Mouse (Mus musculus) forebrain, postnatal 0 days (tissue): ENCODE results near the gene Fbxl20. TPM values are rescaled to one million over a fixed set of nuclear protein-coding genes. Genes with fewer than 3 reads are reported as not detected.

ENCODE experiments used
- ATAC-seq: fragments of 200-750 bp; cut with Nextera tagmentation; 2 replicates; pipeline ENCODE4 v1.8.0; 2017; ENCODE audit warnings: mild to moderate bottlenecking, moderate library complexity
- DNase-seq: peaks from one replicate; pipeline ENCODE4 v3.0.0-alpha.2; 2015
- H3K27ac ChIP-seq: fragments of 300-500 bp; sonication (generic); 2 replicates; pipeline ENCODE4 v1.5.1; 2014; ENCODE audit warnings: low read depth, mild to moderate bottlenecking, antibody characterized with exemption, low read length, moderate library complexity, mixed read lengths
- H3K27me3 ChIP-seq: fragments of 300-500 bp; sonication (generic); 2 replicates; pipeline ENCODE4 v1.6.1; 2014; ENCODE audit warnings: mild to moderate bottlenecking, low read length, mixed read lengths; ENCODE audit not compliant: insufficient read depth
- H3K36me3 ChIP-seq: fragments of 300-500 bp; sonication (generic); 2 replicates; pipeline ENCODE4 v1.6.1; 2014; ENCODE audit warnings: mild to moderate bottlenecking, moderate library complexity; ENCODE audit not compliant: insufficient read depth
- H3K4me1 ChIP-seq: fragments of 300-500 bp; sonication (generic); 2 replicates; pipeline ENCODE4 v1.6.1; 2014; ENCODE audit warnings: antibody characterized with exemption; ENCODE audit not compliant: insufficient read depth
- H3K4me2 ChIP-seq: fragments of 300-500 bp; sonication (generic); 2 replicates; pipeline ENCODE4 v1.6.1; 2014; ENCODE audit warnings: low read depth, mild to moderate bottlenecking, moderate library complexity
- H3K4me3 ChIP-seq: fragments of 300-500 bp; sonication (generic); 2 replicates; pipeline ENCODE4 v1.5.1; 2014; ENCODE audit warnings: low read depth, low read length, mixed read lengths
- H3K9ac ChIP-seq: fragments of 300-500 bp; sonication (generic); 2 replicates; pipeline ENCODE4 v1.6.1; 2014; ENCODE audit warnings: mild to moderate bottlenecking
- H3K9me3 ChIP-seq: fragments of 300-500 bp; sonication (generic); 2 replicates; pipeline ENCODE4 v1.6.1; 2016; ENCODE audit warnings: low read length
- CTCF ChIP-seq: sonication (generic); IDR thresholded peaks from 2 replicates; pipeline ENCODE4 v1.5.1; 2016; ENCODE audit warnings: antibody characterized with exemption, control low read depth, low read depth
- WGBS: fragments of 180-500 bp; shearing (Covaris S2); extraction: QIAGEN DNeasy Blood & Tissue Kit; methylation state at CpG from one replicate; pipeline ENCODE4 v1.1.7; 2014; 5-methylcytosine and 5-hydroxymethylcytosine counted together
- polyA plus RNA-seq: library from polyadenylated mRNA; unstranded; fragments of >200 nt; fragmentation: Nextera tagmentation; extraction: Ambion mirVana; gene quantifications from 2 replicates; pipeline ENCODE4 v1.2.1, GENCODE M21; 2015
- total RNA-seq: library from RNA; depleted of rRNA; stranded (reverse); fragments of >200 nt; gene quantifications from 2 replicates; pipeline ENCODE4 v1.2.3, GENCODE M21; 2014

The Fbxl20 gene
- total and polyA plus RNA-seq, 2 experiments from 2014 or later = 12.5 to 22.9 TPM

GRCm38 (mm10) chr11:98073442-98073841, 76.8 kb downstream of the Fbxl20 start:
- H3K9ac ChIP-seq = no peak overlapping the region
- 0 out of 2 replicates have a peak, but pooled peaks cover 5% of the 10 kb centered on the region for H3K4me1 ChIP-seq
- no peak overlapping the region for H3K4me3 ChIP-seq
- H3K27ac ChIP-seq = no peak overlapping the region
- TF ChIP-seq CTCF = no peak
- no peaks in the 10 kb centered on the region for H3K27me3 ChIP-seq
- DNase-seq = no peak
- no peaks in the 10 kb centered on the region for H3K36me3 ChIP-seq
- 91% methylated on average over 4 of the region's 4 CpGs for WGBS
- H3K4me2 ChIP-seq = no peak overlapping the region
- ATAC-seq = no peak
- no peaks in the 10 kb centered on the region for H3K9me3 ChIP-seq

GRCm38 (mm10) chr11:98067255-98067654, 82.9 kb downstream of the Fbxl20 start:
- H3K4me1 ChIP-seq = no peaks in the 10 kb centered on the region
- no peaks in the 10 kb centered on the region for H3K27me3 ChIP-seq
- DNase-seq (no peak), ATAC-seq (no peak)
- 97% methylated on average over 21 of the region's 21 CpGs for WGBS
- H3K9me3 ChIP-seq = no peaks in the 10 kb centered on the region
- no peak overlapping the region for H3K4me3 ChIP-seq
- H3K9ac ChIP-seq = no peak overlapping the region
- TF ChIP-seq CTCF = no peak
- no peak overlapping the region for H3K4me2 ChIP-seq
- no peaks in the 10 kb centered on the region for H3K36me3 ChIP-seq
- H3K27ac ChIP-seq = no peak overlapping the region

- no peak for TF ChIP-seq CTCF
- H3K36me3 ChIP-seq = no peaks in the 10 kb centered on the region
- H3K4me3 ChIP-seq = no peak overlapping the region
- no peak overlapping the region for H3K4me2 ChIP-seq
- no peaks in the 10 kb centered on the region for H3K4me1 ChIP-seq
- H3K27me3 ChIP-seq = no peaks in the 10 kb centered on the region
- H3K9me3 ChIP-seq = no peaks in the 10 kb centered on the region
- H3K27ac ChIP-seq = no peak overlapping the region
- no peak for DNase-seq
- ATAC-seq = no peak
- no peak overlapping the region for H3K9ac ChIP-seq
- WGBS = 94% methylated on average over 12 of the region's 12 CpGs
Measured at GRCm38 (mm10) chr11:98066201-98066600, 84.0 kb downstream of the Fbxl20 start.

- TF ChIP-seq CTCF = no peak
- Histone ChIP-seq H3K4me2 (no peak overlapping the region), H3K36me3 (no peaks in the 10 kb centered on the region), H3K4me1 (no peaks in the 10 kb centered on the region), H3K9me3 (no peaks in the 10 kb centered on the region), H3K4me3 (no peak overlapping the region), H3K27me3 (0 out of 2 replicates have a peak, but pooled peaks cover 3% of the 10 kb centered on the region), H3K27ac (no peak overlapping the region), H3K9ac (no peak overlapping the region)
- peak; percentile 57 for DNase-seq
- 50% methylated on average over 6 of the region's 6 CpGs for WGBS
- ATAC-seq = no peak
Measured at GRCm38 (mm10) chr11:98061904-98062562, 88.2 kb downstream of the Fbxl20 start.

- H3K4me3 ChIP-seq = no peak overlapping the region
- no peaks in the 10 kb centered on the region for H3K9me3 ChIP-seq
- no peak overlapping the region for H3K4me2 ChIP-seq
- 75% methylated on average over 3 of the region's 3 CpGs for WGBS
- H3K4me1 ChIP-seq = no peaks in the 10 kb centered on the region
- no peaks in the 10 kb centered on the region for H3K36me3 ChIP-seq
- 0 out of 2 replicates have a peak, but pooled peaks cover 3% of the 10 kb centered on the region for H3K27me3 ChIP-seq
- no peak overlapping the region for H3K9ac ChIP-seq
- ATAC-seq (no peak), DNase-seq (no peak)
- no peak for TF ChIP-seq CTCF
- no peak overlapping the region for H3K27ac ChIP-seq
Measured at GRCm38 (mm10) chr11:98061441-98061840, 88.8 kb downstream of the Fbxl20 start.

GRCm38 (mm10) chr11:98060104-98060692, 90.0 kb downstream of the Fbxl20 start:
- no peaks in the 10 kb centered on the region for H3K36me3 ChIP-seq
- H3K27me3 ChIP-seq = 0 out of 2 replicates have a peak, but pooled peaks cover 5% of the 10 kb centered on the region
- no peaks in the 10 kb centered on the region for H3K9me3 ChIP-seq
- WGBS = 76% methylated on average over 5 of the region's 5 CpGs
- H3K4me1 ChIP-seq = no peaks in the 10 kb centered on the region
- TF ChIP-seq CTCF = no peak
- H3K4me3 ChIP-seq = no peak overlapping the region
- no peak overlapping the region for H3K27ac ChIP-seq
- no peak overlapping the region for H3K9ac ChIP-seq
- no peak overlapping the region for H3K4me2 ChIP-seq
- ATAC-seq = peak; percentile 23; the same call in 1 of the 2 replicates
- DNase-seq = no peak

DNA sequence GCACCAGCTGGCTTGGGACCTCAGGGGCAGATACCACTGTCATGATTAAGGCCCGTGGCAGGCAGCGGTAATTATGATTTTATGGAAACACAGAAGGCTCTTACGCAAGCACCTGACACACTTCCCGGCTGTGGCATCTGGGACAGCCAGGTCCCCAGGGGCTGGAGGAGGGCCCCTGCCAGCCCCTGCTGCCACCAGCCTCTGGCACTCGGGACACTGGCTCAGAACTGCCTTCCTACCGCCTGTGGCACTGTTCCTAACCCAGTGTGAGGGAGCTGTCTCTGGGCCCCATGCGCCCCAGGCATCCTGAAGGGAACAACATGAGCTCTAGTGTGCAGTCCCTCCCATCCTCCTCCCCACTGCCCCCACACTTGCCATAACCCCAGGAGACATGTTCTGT, 90.5 kb downstream of the Fbxl20 start:
- no peaks in the 10 kb centered on the region for H3K9me3 ChIP-seq
- H3K4me3 ChIP-seq = no peak overlapping the region
- no peak overlapping the region for H3K27ac ChIP-seq
- H3K27me3 ChIP-seq = 0 out of 2 replicates have a peak, but pooled peaks cover 5% of the 10 kb centered on the region
- ATAC-seq = no peak
- no peak for TF ChIP-seq CTCF
- H3K9ac ChIP-seq = no peak overlapping the region
- no peaks in the 10 kb centered on the region for H3K36me3 ChIP-seq
- 57% methylated on average over 7 of the region's 7 CpGs for WGBS
- no peak for DNase-seq
- no peaks in the 10 kb centered on the region for H3K4me1 ChIP-seq
- no peak overlapping the region for H3K4me2 ChIP-seq
